Mouse (Mus musculus) CH12.LX (cell line): ENCODE data around the gene Lgr6.
A peak's percentile ranks its signal among the peaks of the same experiment; 100 is the strongest.

Experiments
- CHD2 ChIP-seq: IDR thresholded peaks from 2 replicates; pipeline ENCODE4 v1.6.1; 2011; ENCODE audit warnings: low read length, improper control_type of control experiment
- CTCF ChIP-seq, 2 experiments: IDR thresholded peaks in 1 of 2; conservative IDR thresholded peaks in 1 of 2; 2 replicates each; pipeline ENCODE4 v1.5.1; 2011 to 2012; ENCODE audit warnings: low read depth in 2 of 2, low read length in 2 of 2, improper control_type of control experiment in 1 of 2, inconsistent platforms in 1 of 2, mild to moderate bottlenecking in 1 of 2, moderate library complexity in 1 of 2
- POLR2A ChIP-seq: IDR thresholded peaks from 2 replicates; pipeline ENCODE4 v1.6.1; 2011; ENCODE audit warnings: low read depth, mild to moderate bottlenecking, improper control_type of control experiment, low read length
- RAD21 ChIP-seq: IDR thresholded peaks from 2 replicates; pipeline ENCODE4 v1.6.1; 2011; ENCODE audit warnings: low read depth, mild to moderate bottlenecking, low read length, improper control_type of control experiment, moderate library complexity
- ZKSCAN1 ChIP-seq: IDR thresholded peaks from 2 replicates; pipeline ENCODE4 v1.6.1; 2012; ENCODE audit warnings: low read depth, inconsistent platforms, low read length, improper control_type of control experiment, borderline replicate concordance
- ZNF384 ChIP-seq: IDR thresholded peaks from 2 replicates; pipeline ENCODE4 v1.6.1; 2012; ENCODE audit warnings: low read depth, low read length, improper control_type of control experiment, inconsistent platforms

GRCm38 (mm10) chr1:134972920-134973319 is 132.2 kb downstream of the Lgr6 start:
- no peak for TF ChIP-seq CHD2
- TF ChIP-seq POLR2A: no peak
- TF ChIP-seq CTCF (conservative IDR thresholded peaks at IDR 0.05 in 1 of 2, IDR thresholded peaks at IDR 0.05 in 1 of 2; ENCODE audit: low read depth in 2 of 2, low read length in 2 of 2): peak in 1 of 2 experiments; percentile 33; a peak in 2 of 4 replicates
- TF ChIP-seq ZKSCAN1: no peak
- peak; percentile 40 for TF ChIP-seq RAD21
- no peak for TF ChIP-seq ZNF384
